Mouse (Mus musculus) heart, embryonic 15.5 days (tissue): ENCODE data around the gene 2310033P09Rik. TPM values are rescaled to one million over a fixed set of nuclear protein-coding genes. Genes with fewer than 3 reads are reported as not detected.
A peak's percentile ranks its signal among the peaks of the same experiment; 100 is the strongest.
"Not testable (repeated sequence)": the region's sequence is repeated elsewhere in the genome, so short reads cannot be mapped to it uniquely, and the experiment has no call there.

ENCODE experiments used
- ATAC-seq: fragments of 200-750 bp; cut with Nextera tagmentation; replicated peaks from 2 replicates; pipeline ENCODE4 v1.8.0; 2017; ENCODE audit warnings: low read depth, moderate TSS enrichment; ENCODE audit not compliant: insufficient number of reproducible peaks, insufficient read depth, low FRiP score
- H3K27ac ChIP-seq: fragments of 300-500 bp; sonication (generic); 2 replicates; pipeline ENCODE4 v1.5.1; 2015; ENCODE audit warnings: mild to moderate bottlenecking, inconsistent platforms
- H3K27me3 ChIP-seq: fragments of 300-500 bp; sonication (generic); 2 replicates; pipeline ENCODE4 v1.6.1; 2015; ENCODE audit warnings: inconsistent platforms
- H3K36me3 ChIP-seq: fragments of 300-500 bp; sonication (generic); 2 replicates; pipeline ENCODE4 v1.6.1; 2015; ENCODE audit warnings: mild to moderate bottlenecking, inconsistent platforms
- H3K4me1 ChIP-seq: fragments of 300-500 bp; sonication (generic); replicated peaks from 2 replicates; pipeline ENCODE4 v1.6.1; 2015; ENCODE audit warnings: inconsistent platforms
- H3K4me2 ChIP-seq: fragments of 300-500 bp; sonication (generic); 2 replicates; pipeline ENCODE4 v1.6.1; 2015; ENCODE audit warnings: inconsistent platforms, mild to moderate bottlenecking, moderate library complexity
- H3K4me3 ChIP-seq: fragments of 300-500 bp; sonication (generic); 2 replicates; pipeline ENCODE4 v1.5.1; 2015; ENCODE audit warnings: mild to moderate bottlenecking, inconsistent platforms
- H3K9ac ChIP-seq: fragments of 300-500 bp; sonication (generic); 2 replicates; pipeline ENCODE4 v1.6.1; 2015; ENCODE audit warnings: mild to moderate bottlenecking, inconsistent platforms
- H3K9me3 ChIP-seq: fragments of 300-500 bp; sonication (generic); replicated peaks from 2 replicates; pipeline ENCODE4 v1.6.1; 2016; ENCODE audit warnings: inconsistent platforms
- WGBS: fragments of 180-500 bp; shearing (Covaris S2); methylation state at CpG from one replicate; pipeline ENCODE4 v1.1.7; 2015; ENCODE audit warnings: mixed read lengths; 5-methylcytosine and 5-hydroxymethylcytosine counted together
- polyA plus RNA-seq: library from polyadenylated mRNA; unstranded; fragments of >200 nt; fragmentation: Nextera tagmentation; extraction: Ambion mirVana; gene quantifications from 2 replicates; pipeline ENCODE4 v1.2.1, GENCODE M21; 2015

The 2310033P09Rik gene
- polyA plus RNA-seq, 1 experiment from 2014 or later = 17.7 TPM

- Histone ChIP-seq H3K9me3 (no peaks in the 10 kb centered on the region), H3K27ac (peak within 1 kb of the TSS; percentile 85), H3K9ac (peak within 1 kb of the TSS; percentile 88), H3K4me1 (peaks cover 15% of the 10 kb centered on the region), H3K4me2 (peak within 1 kb of the TSS; percentile 86), H3K36me3 (peaks cover 31% of the 10 kb centered on the region), H3K4me3 (peak within 1 kb of the TSS; percentile 81), H3K27me3 (no peaks in the 10 kb centered on the region)
- under 1% methylated on average over 63 of the region's 63 CpGs for WGBS
- peak; percentile 90 for ATAC-seq
These were observed 5.8 kb upstream of the 2310033P09Rik start, which contains the start of gene Mrpl55 for GRCm38 (mm10) chr11:59202081-59202995. Gene Mrpl55, plus strand, starts transcription at chr11:59202486.

DNA sequence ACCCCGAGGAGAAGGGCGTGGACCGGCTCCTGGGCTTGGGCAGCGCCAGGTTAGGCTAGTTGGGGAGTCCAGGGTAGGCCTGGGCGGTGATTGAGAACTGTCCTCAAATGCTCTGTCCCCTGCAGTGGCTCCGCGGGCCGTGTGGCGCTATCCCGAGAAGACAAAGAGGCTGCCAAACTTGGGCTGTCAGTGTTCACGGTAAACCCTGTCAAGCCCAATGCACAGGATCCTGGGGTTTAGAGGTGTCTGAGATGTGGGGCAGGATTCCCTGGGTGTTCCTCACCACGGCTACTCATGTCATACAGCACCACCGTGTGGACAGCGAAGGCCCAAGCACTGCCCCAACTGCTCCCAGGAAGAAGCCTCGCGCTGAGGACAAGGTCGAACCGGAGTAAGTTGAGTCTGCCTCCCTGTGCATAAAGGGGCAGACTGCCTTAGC lies 901 bp downstream of the 2310033P09Rik start:
- H3K36me3 ChIP-seq = peaks cover 60% of the 10 kb centered on the region
- H3K27ac ChIP-seq = peak overlapping the region; percentile 96
- H3K4me1 ChIP-seq = peaks cover 36% of the 10 kb centered on the region
- ATAC-seq = peak; percentile 48
- H3K4me2 ChIP-seq = peak overlapping the region; percentile 94
- 9% methylated on average over 18 of the region's 18 CpGs for WGBS
- H3K9ac ChIP-seq = peak overlapping the region; percentile 95
- no peaks in the 10 kb centered on the region for H3K27me3 ChIP-seq
- peak overlapping the region; percentile 99 for H3K4me3 ChIP-seq
- no peaks in the 10 kb centered on the region for H3K9me3 ChIP-seq

- H3K27ac ChIP-seq = peak overlapping the region; percentile 96; the same call in 1 of the 2 replicates
- no peak for ATAC-seq
- peak overlapping the region; percentile 20; the same call in 1 of the 2 replicates for H3K9ac ChIP-seq
- peak overlapping the region; percentile 99 for H3K4me3 ChIP-seq
- peaks cover 55% of the 10 kb centered on the region for H3K36me3 ChIP-seq
- WGBS = 63% methylated on average over 5 of the region's 5 CpGs
- H3K4me2 ChIP-seq = peak overlapping the region; percentile 94
- H3K9me3 ChIP-seq = no peaks in the 10 kb centered on the region
- peaks cover 41% of the 10 kb centered on the region for H3K4me1 ChIP-seq
- no peaks in the 10 kb centered on the region for H3K27me3 ChIP-seq
These were observed 1.5 kb downstream of the 2310033P09Rik start for GRCm38 (mm10) chr11:59209580-59209979.

- Histone ChIP-seq H3K4me1 (peaks cover 42% of the 10 kb centered on the region), H3K4me3 (no peak overlapping the region), H3K27me3 (no peaks in the 10 kb centered on the region), H3K27ac (no peak overlapping the region), H3K36me3 (peaks cover 51% of the 10 kb centered on the region), H3K4me2 (no peak overlapping the region), H3K9me3 (no peaks in the 10 kb centered on the region), H3K9ac (no peak overlapping the region)
- WGBS = 74% methylated on average over 4 of the region's 4 CpGs
- no peak for ATAC-seq
These were observed 1.9 kb downstream of the 2310033P09Rik start for GRCm38 (mm10) chr11:59210020-59210419.

DNA sequence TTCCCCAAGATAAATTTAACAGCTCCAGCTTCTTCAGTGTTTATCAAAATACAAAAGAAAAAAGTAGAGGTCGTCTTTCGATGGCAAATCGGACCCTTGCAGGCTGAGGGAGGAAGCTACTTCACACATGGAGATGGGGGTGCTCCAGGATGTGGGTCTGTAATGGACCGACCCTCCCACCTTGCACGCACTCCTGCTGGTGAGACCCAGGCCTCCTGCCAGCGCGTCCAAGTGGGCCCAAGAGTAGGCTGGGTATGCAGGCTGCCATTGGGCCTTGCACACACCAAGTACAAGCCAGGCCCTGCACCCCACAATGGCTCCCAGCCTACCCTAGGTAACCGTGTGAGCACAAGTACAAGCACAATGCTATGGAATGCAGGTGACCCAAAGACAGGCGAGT lies 3.4 kb downstream of the 2310033P09Rik start:
- H3K4me2 ChIP-seq, H3K27ac ChIP-seq, H3K4me3 ChIP-seq, H3K9me3 ChIP-seq, H3K9ac ChIP-seq, H3K27me3 ChIP-seq, ATAC-seq: not testable (repeated sequence)
- 85% methylated on average over 9 of the region's 9 CpGs for whole genome bisulfite sequencing
- Histone ChIP-seq H3K4me1 (peaks cover 46% of the 10 kb centered on the region), H3K36me3 (peaks cover 36% of the 10 kb centered on the region)

- Histone ChIP-seq H3K4me1 (peaks cover 51% of the 10 kb centered on the region), H3K36me3 (peaks cover 35% of the 10 kb centered on the region)
- H3K4me2 ChIP-seq, H3K4me3 ChIP-seq, ATAC-seq, H3K27me3 ChIP-seq, H3K9me3 ChIP-seq, H3K9ac ChIP-seq, H3K27ac ChIP-seq: not testable (repeated sequence)
- WGBS = 74% methylated on average over 12 of the region's 12 CpGs
These were observed 4.2 kb downstream of the 2310033P09Rik start for GRCm38 (mm10) chr11:59212320-59212719.

GRCm38 (mm10) chr11:59212892-59213494 lies 4.9 kb downstream of the 2310033P09Rik start:
- no peak overlapping the region for H3K9ac ChIP-seq
- H3K27ac ChIP-seq = no peak overlapping the region
- peaks cover 52% of the 10 kb centered on the region for H3K4me1 ChIP-seq
- H3K4me2 ChIP-seq = no peak overlapping the region
- no peak for ATAC-seq
- H3K9me3 ChIP-seq = no peaks in the 10 kb centered on the region
- peaks cover 35% of the 10 kb centered on the region for H3K36me3 ChIP-seq
- no peak overlapping the region for H3K4me3 ChIP-seq
- 87% methylated on average over 12 of the region's 12 CpGs for WGBS
- H3K27me3 ChIP-seq = no peaks in the 10 kb centered on the region

- Histone ChIP-seq H3K27ac (no peak overlapping the region), H3K4me1 (peaks cover 55% of the 10 kb centered on the region), H3K4me2 (no peak overlapping the region), H3K27me3 (no peaks in the 10 kb centered on the region), H3K9me3 (no peaks in the 10 kb centered on the region), H3K4me3 (no peak overlapping the region), H3K9ac (no peak overlapping the region), H3K36me3 (peaks cover 13% of the 10 kb centered on the region)
- ATAC-seq = no peak
- WGBS = 64% methylated on average over 3 of the region's 3 CpGs
These were observed 8.8 kb downstream of the 2310033P09Rik start for GRCm38 (mm10) chr11:59216955-59217354.

- Histone ChIP-seq H3K4me3 (no peak overlapping the region), H3K9ac (no peak overlapping the region), H3K4me1 (peaks cover 62% of the 10 kb centered on the region), H3K27ac (peak overlapping the region; percentile 14; the same call in 1 of the 2 replicates), H3K36me3 (peaks cover 6% of the 10 kb centered on the region), H3K4me2 (no peak overlapping the region), H3K27me3 (no peaks in the 10 kb centered on the region), H3K9me3 (no peaks in the 10 kb centered on the region)
- no peak for ATAC-seq
- WGBS = 77% methylated on average over 4 of the region's 4 CpGs
These were observed 10.4 kb downstream of the 2310033P09Rik start for GRCm38 (mm10) chr11:59218389-59218998.

- Histone ChIP-seq H3K36me3 (peaks cover 6% of the 10 kb centered on the region), H3K4me3 (no peak overlapping the region), H3K4me2 (no peak overlapping the region), H3K27ac (no peak overlapping the region; the same call in 1 of the 2 replicates), H3K9ac (no peak overlapping the region), H3K9me3 (no peaks in the 10 kb centered on the region), H3K4me1 (peaks cover 65% of the 10 kb centered on the region), H3K27me3 (no peaks in the 10 kb centered on the region)
- ATAC-seq = no peak
These were observed 10.9 kb downstream of the 2310033P09Rik start for GRCm38 (mm10) chr11:59219064-59219463.

DNA sequence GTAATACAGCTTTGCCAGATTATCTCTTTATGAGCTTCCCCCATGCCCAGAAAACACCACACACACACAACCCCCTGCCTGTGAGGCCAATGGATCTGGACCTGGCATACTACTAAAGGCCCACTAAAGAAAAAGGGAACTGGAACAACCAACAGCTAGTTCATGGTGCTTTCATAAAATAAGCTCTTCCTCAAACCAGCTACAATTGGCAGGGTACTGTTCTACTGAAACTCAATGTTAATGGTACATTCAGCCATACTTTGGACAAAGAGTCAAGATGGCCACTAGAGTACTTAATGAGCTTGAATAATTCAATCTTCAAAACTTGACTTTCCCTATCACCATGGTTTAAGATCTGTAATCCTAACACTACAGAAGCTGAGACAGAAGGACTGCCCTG lies 13.5 kb downstream of the 2310033P09Rik start:
- ATAC-seq = no peak
- Histone ChIP-seq H3K27ac (no peak overlapping the region), H3K36me3 (peaks cover 6% of the 10 kb centered on the region; the same call in 1 of the 2 replicates), H3K9ac (no peak overlapping the region), H3K27me3 (no peaks in the 10 kb centered on the region), H3K9me3 (no peaks in the 10 kb centered on the region), H3K4me2 (no peak overlapping the region), H3K4me1 (peaks cover 79% of the 10 kb centered on the region), H3K4me3 (no peak overlapping the region)
